Mouse (Mus musculus): Measurements from ENCODE around the gene Vac14. TPM values are rescaled to one million over a fixed set of nuclear protein-coding genes. Genes with fewer than 3 reads are reported as not detected.

Vac14 gene
- polyA plus RNA-seq, 1 experiment, result 26.8 TPM

DNA sequence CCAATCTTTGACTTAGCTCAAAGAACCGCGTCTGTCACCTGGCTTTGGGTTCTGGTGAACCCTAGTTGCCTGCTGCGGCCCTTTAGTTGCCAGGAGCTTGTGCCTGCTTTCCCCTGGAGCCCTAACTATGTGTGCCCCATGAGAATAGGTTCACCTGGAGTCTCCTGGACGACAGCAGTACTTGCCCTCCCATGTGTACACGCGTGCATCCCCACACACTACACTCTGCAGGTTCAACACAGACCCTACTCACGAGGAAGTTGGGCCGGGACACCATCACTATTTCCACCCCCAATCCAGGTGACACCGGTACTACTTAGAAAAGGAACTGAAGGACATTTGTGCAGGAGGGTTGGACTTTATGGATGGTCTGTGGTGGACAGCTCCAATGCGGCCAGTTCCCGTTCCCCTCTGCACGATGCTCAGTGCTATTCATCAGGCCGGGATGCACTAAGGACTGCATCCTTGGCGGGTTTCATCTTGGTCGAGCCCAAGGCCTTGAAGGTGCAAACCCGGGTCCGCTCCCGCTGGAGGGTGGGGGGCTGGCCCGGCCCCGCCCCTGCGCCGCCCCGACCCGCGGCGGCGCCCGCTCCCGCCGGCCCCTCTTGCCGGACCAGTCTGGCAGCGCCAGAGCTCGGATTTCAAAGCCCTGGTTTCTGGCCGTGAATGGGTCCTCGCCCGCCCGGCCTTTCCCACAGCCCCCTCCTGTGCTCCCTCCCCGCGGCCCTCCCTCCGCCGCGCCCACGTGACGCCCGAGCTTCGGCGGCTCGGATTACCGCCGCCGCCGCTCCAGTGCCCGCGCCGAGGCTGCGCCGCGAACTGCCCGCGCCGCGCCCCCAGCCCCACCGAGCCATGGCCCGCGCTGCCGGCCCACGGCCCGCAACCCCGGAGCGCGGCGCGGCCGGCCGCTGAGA, 102.6 kb downstream of the Vac14 start, which contains the start of gene Mtss1l:
Mtss1l (plus strand) TSS at position 792 of the 914 bp plus-strand sequence.
- Histone ChIP-seq H3K36me3 (ENCODE audit: control insufficient read depth, insufficient read depth, low read length) (no peaks in the 10 kb centered on the region), H3K27ac (ENCODE audit: insufficient read depth, low read depth, low read length) (peak within 1 kb of the TSS; percentile 16; the same call in 1 of the 2 replicates), H3K27me3 (ENCODE audit: control insufficient read depth, insufficient read depth, low read length) (0 out of 2 replicates have a peak, but pooled peaks cover 3% of the 10 kb centered on the region), H3K4me1 (ENCODE audit: control insufficient read depth, insufficient read depth, insufficient read length, low read length) (peaks cover 8% of the 10 kb centered on the region; the same call in 1 of the 2 replicates), H3K4me3 (ENCODE audit: low read depth, low read length) (peak within 1 kb of the TSS; percentile 77)
- no peak for TF ChIP-seq CTCF (IDR thresholded peaks at IDR 0.05; ENCODE audit: extremely low read depth, insufficient read length, insufficient replicate concordance, low read depth, low read length)
- TF ChIP-seq POLR2A (IDR thresholded peaks at IDR 0.05; ENCODE audit: low read depth, low read length), result no peak
- WGBS, result 8% methylated on average over 75 of the region's 75 CpGs

DNA sequence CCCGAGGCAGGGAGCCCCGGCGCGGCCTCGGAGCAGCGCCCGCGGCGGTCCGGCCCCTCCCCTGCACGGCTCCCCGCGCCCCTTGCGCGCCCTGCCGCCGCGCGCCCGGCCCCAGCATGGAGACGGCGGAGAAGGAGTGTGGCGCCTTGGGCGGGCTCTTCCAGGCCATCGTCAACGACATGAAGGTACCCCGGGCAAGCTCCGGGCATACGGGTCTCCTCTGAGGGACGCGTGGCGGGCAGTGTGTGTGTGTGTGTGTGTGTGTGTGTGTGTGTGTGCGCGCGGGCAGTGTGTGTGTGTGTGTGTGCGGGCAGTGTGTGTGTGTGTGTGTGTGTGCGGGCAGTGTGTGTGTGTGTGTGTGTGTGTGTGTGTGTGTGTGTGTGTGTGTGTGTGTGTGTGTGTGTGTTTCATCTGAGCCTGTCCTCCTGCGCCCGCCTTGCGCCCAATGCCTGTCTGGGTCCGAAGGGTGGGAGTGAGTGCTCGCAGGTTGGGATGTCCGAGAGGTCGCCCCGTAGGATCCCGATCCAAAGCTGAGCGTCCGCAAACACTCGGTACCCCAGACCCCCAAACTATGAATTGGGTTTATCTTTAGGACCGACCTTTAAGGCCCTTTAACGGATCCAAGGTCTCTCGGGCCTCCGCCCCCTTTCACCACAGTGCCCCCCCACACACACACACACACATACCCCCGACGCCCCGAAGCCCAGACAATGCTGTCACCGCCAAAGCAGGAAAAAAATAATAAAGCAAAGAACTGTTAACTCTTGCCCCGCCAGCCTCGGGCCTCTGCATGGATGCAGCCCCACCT, 103.4 kb downstream of the Vac14 start:
- no peaks in the 10 kb centered on the region for H3K36me3 ChIP-seq (ENCODE audit: control insufficient read depth, insufficient read depth, low read length)
- 0 out of 2 replicates have a peak, but pooled peaks cover 3% of the 10 kb centered on the region for H3K27me3 ChIP-seq (ENCODE audit: control insufficient read depth, insufficient read depth, low read length)
- TF ChIP-seq CTCF (IDR thresholded peaks at IDR 0.05; ENCODE audit: extremely low read depth, insufficient read length, insufficient replicate concordance, low read depth, low read length) (no peak), POLR2A (IDR thresholded peaks at IDR 0.05; ENCODE audit: low read depth, low read length) (no peak)
- H3K4me1 ChIP-seq (ENCODE audit: control insufficient read depth, insufficient read depth, insufficient read length, low read length), result peaks cover 8% of the 10 kb centered on the region; the same call in 1 of the 2 replicates
- peak overlapping the region; percentile 16; the same call in 1 of the 2 replicates for H3K27ac ChIP-seq (ENCODE audit: insufficient read depth, low read depth, low read length)
- WGBS, result 1% methylated on average over 57 of the region's 59 CpGs
- peak overlapping the region; percentile 77 for H3K4me3 ChIP-seq (ENCODE audit: low read depth, low read length)

GRCm38 (mm10) chr8:110722414-110723011, 104.1 kb downstream of the Vac14 start:
- 68% methylated on average over 11 of the region's 11 CpGs for WGBS
- Histone ChIP-seq H3K27me3 (ENCODE audit: control insufficient read depth, insufficient read depth, low read length) (0 out of 2 replicates have a peak, but pooled peaks cover 3% of the 10 kb centered on the region), H3K27ac (ENCODE audit: insufficient read depth, low read depth, low read length) (no peak overlapping the region)

GRCm38 (mm10) chr8:110724493-110724892, 106.1 kb downstream of the Vac14 start:
- no peak overlapping the region for H3K4me3 ChIP-seq (ENCODE audit: low read depth, low read length)
- no peak for TF ChIP-seq POLR2A (IDR thresholded peaks at IDR 0.05; ENCODE audit: low read depth, low read length)
- TF ChIP-seq CTCF (IDR thresholded peaks at IDR 0.05; ENCODE audit: extremely low read depth, insufficient read length, insufficient replicate concordance, low read depth, low read length), result no peak
- H3K36me3 ChIP-seq (ENCODE audit: control insufficient read depth, insufficient read depth, low read length), result no peaks in the 10 kb centered on the region; the same call in 1 of the 2 replicates
- H3K4me1 ChIP-seq (ENCODE audit: control insufficient read depth, insufficient read depth, insufficient read length, low read length), result no peaks in the 10 kb centered on the region; the same call in 1 of the 2 replicates
- H3K27ac ChIP-seq (ENCODE audit: insufficient read depth, low read depth, low read length), result no peak overlapping the region
- WGBS, result 72% methylated on average over 3 of the region's 3 CpGs
- H3K27me3 ChIP-seq (ENCODE audit: control insufficient read depth, insufficient read depth, low read length), result 0 out of 2 replicates have a peak, but pooled peaks cover 3% of the 10 kb centered on the region

More at GRCm38 (mm10) chr8:110722414-110723011, 104.1 kb downstream of the Vac14 start:
- TF ChIP-seq CTCF (IDR thresholded peaks at IDR 0.05; ENCODE audit: extremely low read depth, insufficient read length, insufficient replicate concordance, low read depth, low read length) (no peak), POLR2A (IDR thresholded peaks at IDR 0.05; ENCODE audit: low read depth, low read length) (no peak)
- Histone ChIP-seq H3K36me3 (ENCODE audit: control insufficient read depth, insufficient read depth, low read length) (no peaks in the 10 kb centered on the region), H3K4me1 (ENCODE audit: control insufficient read depth, insufficient read depth, insufficient read length, low read length) (peaks cover 6% of the 10 kb centered on the region), H3K4me3 (ENCODE audit: low read depth, low read length) (peak overlapping the region; percentile 77)

DNA sequence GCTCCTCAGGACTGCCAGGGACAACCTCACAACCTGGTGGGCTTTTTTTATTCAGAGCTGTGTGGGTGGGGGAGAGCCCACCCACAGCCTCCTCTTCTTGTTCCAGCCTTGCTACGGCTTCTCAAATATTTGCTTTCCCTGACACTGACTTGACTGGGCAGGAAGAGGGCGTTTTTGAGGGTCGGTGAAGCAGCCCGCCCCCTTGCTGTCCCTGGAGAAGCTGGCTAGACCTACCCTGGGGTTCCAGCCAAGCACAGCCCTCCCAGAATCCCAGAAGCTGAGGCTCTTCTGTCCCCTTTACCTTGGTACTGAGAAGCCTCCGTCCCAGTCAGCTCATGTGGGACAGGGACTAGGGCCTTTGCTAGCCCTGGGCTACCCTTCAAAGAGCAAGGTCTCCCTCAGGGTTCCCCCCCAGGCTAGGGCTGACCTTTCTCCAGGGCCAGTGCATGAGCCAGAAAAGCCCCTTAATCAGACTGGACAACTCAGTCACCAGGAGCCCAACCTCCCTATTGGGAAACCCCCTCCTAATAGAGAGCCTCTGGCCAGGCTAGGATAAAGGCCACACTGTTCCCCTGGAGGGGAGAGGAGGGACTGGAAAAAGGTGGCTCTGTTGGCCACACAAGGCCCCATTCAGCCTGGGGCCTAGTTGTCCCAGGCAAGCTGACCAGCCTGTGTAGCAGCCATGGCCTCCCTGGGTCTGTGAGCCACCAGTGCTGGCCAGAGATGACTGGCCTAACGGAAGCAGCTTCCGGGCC, 106.9 kb downstream of the Vac14 start:
- Histone ChIP-seq H3K36me3 (ENCODE audit: control insufficient read depth, insufficient read depth, low read length) (no peaks in the 10 kb centered on the region; the same call in 1 of the 2 replicates), H3K4me1 (ENCODE audit: control insufficient read depth, insufficient read depth, insufficient read length, low read length) (no peaks in the 10 kb centered on the region; the same call in 1 of the 2 replicates), H3K27ac (ENCODE audit: insufficient read depth, low read depth, low read length) (no peak overlapping the region), H3K27me3 (ENCODE audit: control insufficient read depth, insufficient read depth, low read length) (0 out of 2 replicates have a peak, but pooled peaks cover 3% of the 10 kb centered on the region), H3K4me3 (ENCODE audit: low read depth, low read length) (no peak overlapping the region)
- 69% methylated on average over 7 of the region's 7 CpGs for WGBS
- no peak for TF ChIP-seq POLR2A (IDR thresholded peaks at IDR 0.05; ENCODE audit: low read depth, low read length)
- no peak for TF ChIP-seq CTCF (IDR thresholded peaks at IDR 0.05; ENCODE audit: extremely low read depth, insufficient read length, insufficient replicate concordance, low read depth, low read length)

GRCm38 (mm10) chr8:110726893-110727292, 108.5 kb downstream of the Vac14 start:
- H3K27ac ChIP-seq (ENCODE audit: insufficient read depth, low read depth, low read length), result no peak overlapping the region
- peak; percentile 44; the same call in 1 of the 2 replicates for TF ChIP-seq CTCF (IDR thresholded peaks at IDR 0.05; ENCODE audit: extremely low read depth, insufficient read length, insufficient replicate concordance, low read depth, low read length)
- TF ChIP-seq POLR2A (IDR thresholded peaks at IDR 0.05; ENCODE audit: low read depth, low read length), result no peak
- H3K4me3 ChIP-seq (ENCODE audit: low read depth, low read length), result no peak overlapping the region
- WGBS, result 35% methylated on average over 18 of the region's 18 CpGs
- no peaks in the 10 kb centered on the region; the same call in 1 of the 2 replicates for H3K4me1 ChIP-seq (ENCODE audit: control insufficient read depth, insufficient read depth, insufficient read length, low read length)
- 0 out of 2 replicates have a peak, but pooled peaks cover 2% of the 10 kb centered on the region for H3K27me3 ChIP-seq (ENCODE audit: control insufficient read depth, insufficient read depth, low read length)
- H3K36me3 ChIP-seq (ENCODE audit: control insufficient read depth, insufficient read depth, low read length), result no peaks in the 10 kb centered on the region; the same call in 1 of the 2 replicates

Measured in small intestine, adult 2 months (tissue).